Mouse (Mus musculus) brown adipose tissue, adult 24 weeks (tissue): Measurements from ENCODE around the gene Gatad2a. TPM values are rescaled to one million over a fixed set of nuclear protein-coding genes. Genes with fewer than 3 reads are reported as not detected.

Experiments used
- H3K27ac ChIP-seq: fragments of 200-500 bp; replicated peaks from 2 replicates; pipeline ENCODE4 v1.5.1; 2012; ENCODE audit warnings: low read depth, mild to moderate bottlenecking, low read length
- H3K4me1 ChIP-seq: fragments of 200-500 bp; 2 replicates; pipeline ENCODE4 v1.6.1; 2012; ENCODE audit warnings: low read length, mixed read lengths; ENCODE audit not compliant: control insufficient read depth, insufficient read depth, insufficient read length
- H3K4me3 ChIP-seq: fragments of 200-500 bp; 2 replicates; pipeline ENCODE4 v1.5.1; 2012; ENCODE audit warnings: low read depth, mild to moderate bottlenecking, low read length, moderate library complexity; ENCODE audit not compliant: insufficient read depth
- polyA plus RNA-seq: library from polyadenylated mRNA; stranded (reverse); fragments of >200 nt; gene quantifications from 2 replicates; pipeline ENCODE4 v1.2.4, GENCODE M21; 2012; ENCODE audit not compliant: missing spikeins, insufficient read depth, insufficient read length

The Gatad2a gene
- polyA plus RNA-seq, 1 experiment, result 35.6 TPM

DNA sequence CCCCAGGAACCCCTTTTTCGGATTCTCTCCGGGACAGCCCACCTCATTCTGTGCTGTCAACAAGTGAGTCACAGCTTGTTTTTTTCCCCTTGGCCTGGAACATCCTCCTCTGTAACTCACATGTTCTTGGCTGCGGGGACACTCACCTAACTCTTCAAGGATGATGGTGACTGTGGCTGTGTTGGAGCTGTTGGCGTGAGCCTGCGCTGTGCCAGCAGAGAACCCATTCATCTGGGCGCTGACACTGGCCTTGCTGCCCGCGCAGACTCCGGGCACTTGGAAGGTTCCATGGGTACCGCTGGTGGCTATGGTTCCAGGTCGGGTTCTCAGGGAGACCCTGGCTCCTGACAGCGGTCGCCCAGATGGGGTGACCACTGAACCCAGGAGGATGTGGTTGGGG lies 112.0 kb downstream of the Gatad2a start:
- Histone ChIP-seq H3K27ac (no peak overlapping the region), H3K4me1 (peaks cover 6% of the 10 kb centered on the region; the same call in 1 of the 2 replicates), H3K4me3 (no peak overlapping the region)

DNA sequence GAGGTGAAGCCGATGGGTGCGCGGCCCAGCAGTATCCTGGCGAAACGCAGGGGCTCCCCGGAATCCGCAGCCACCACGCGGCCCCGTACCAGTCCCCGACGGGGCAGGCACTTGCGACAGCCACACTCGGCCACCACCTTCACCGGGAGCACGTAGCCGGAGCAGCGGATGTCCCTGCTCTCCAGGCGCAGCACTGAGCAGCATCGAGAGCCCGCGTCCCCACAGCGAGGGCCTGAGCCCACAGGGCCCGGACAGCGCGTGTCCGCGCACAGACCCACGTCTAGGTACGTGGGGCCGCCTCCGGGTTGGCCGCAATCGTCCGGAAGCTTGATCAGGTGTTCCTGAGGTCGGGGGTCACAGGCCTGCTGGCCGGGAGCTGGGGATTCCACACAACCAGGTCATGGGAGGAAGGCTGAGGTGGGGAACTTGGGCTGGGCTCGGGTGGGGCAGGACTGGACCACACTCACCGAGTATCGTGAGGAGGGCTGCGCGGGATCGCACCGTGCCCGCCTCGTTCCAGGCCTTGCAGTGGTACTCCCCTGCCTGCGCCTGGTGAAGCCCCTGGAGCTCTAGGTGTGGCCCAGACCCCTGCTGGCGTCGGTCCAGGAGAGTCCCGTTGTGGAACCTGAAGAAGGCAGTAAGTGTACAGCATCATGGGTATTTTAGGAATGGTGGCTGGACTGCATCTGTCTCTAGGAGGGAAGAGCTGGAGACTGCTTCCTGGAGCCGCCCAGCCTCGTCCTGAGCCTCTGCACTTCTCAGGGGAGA lies 113.2 kb downstream of the Gatad2a start:
- Histone ChIP-seq H3K4me3 (no peak overlapping the region), H3K4me1 (peaks cover 6% of the 10 kb centered on the region; the same call in 1 of the 2 replicates), H3K27ac (no peak overlapping the region)

GRCm38 (mm10) chr8:69882021-69882756 lies 114.0 kb downstream of the Gatad2a start:
- Histone ChIP-seq H3K4me3 (peak overlapping the region; percentile 42), H3K27ac (no peak overlapping the region), H3K4me1 (peaks cover 3% of the 10 kb centered on the region; the same call in 1 of the 2 replicates)

DNA sequence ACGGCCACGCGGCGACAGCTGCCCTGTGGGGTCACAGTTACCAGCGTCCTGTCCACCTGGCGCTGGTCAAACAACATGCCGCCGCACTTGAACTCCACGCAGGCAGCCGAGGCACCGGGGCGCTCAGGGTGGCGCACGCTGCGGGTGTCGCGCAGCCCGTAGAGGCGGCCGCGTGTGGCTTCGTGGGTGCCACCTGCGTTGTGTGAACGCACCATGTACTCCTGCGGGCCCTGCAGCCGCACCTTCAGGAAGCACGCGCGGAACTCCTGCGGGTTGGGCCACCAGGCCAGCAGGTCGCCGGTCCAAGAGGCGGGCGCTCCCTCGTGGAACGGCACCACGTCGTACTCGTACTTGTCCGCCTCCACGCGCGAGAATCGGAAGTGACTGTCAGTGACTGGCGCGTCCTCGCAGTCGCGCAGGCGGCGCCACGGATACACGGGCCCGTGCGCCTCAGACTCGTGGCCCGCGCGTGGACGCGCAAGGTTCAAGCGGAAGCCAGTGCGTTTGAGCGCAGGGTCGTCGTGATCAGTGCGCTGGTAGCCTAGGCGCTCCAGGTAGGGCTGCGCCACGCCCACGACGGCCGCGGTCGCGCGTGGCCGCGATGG lies 114.8 kb downstream of the Gatad2a start:
- Histone ChIP-seq H3K27ac (no peak overlapping the region), H3K4me3 (peak overlapping the region; percentile 42), H3K4me1 (no peaks in the 10 kb centered on the region)

DNA sequence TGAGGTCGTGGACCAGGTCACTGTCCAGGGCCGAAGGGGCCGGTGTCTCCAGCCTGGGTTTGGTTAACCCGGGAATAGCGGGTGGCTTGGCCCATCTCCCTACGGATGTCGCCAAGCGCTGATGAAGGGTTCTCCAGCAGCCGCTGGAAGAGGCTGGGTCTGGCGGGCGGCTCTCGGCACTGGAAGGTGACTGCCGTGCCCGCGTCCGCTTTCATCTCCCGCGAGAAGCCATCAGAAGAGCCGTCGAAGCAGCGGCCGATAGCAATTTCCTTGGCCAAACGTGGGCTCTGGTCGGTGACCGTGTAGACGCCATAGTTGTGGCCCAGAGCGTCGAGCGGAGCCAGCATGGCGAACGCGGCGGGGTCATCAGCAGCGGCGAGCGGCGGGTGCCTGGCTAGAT lies 115.3 kb downstream of the Gatad2a start:
- H3K4me1 ChIP-seq, result no peaks in the 10 kb centered on the region
- no peak overlapping the region for H3K4me3 ChIP-seq
- no peak overlapping the region for H3K27ac ChIP-seq

DNA sequence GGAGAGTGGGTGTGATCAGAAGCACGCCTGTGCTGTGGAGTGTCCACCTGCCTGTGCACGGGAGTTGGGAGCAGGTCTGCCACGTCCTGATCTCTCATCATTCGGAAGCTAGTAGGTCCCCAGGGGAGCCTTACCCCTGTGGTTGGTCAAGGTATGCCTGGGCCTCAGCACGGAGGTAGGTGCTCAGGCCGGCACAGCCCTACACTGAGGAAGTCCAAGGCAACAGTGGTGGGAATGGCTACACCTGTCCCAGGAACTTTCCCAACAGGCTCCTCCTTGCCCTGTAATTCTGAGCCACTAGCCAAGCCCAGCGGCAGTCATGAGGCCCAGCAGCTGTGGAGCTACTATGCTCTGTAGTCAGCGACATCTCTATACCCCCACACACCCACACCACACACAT lies 116.5 kb downstream of the Gatad2a start:
- Histone ChIP-seq H3K4me1 (no peaks in the 10 kb centered on the region), H3K27ac (no peak overlapping the region), H3K4me3 (no peak overlapping the region)

DNA sequence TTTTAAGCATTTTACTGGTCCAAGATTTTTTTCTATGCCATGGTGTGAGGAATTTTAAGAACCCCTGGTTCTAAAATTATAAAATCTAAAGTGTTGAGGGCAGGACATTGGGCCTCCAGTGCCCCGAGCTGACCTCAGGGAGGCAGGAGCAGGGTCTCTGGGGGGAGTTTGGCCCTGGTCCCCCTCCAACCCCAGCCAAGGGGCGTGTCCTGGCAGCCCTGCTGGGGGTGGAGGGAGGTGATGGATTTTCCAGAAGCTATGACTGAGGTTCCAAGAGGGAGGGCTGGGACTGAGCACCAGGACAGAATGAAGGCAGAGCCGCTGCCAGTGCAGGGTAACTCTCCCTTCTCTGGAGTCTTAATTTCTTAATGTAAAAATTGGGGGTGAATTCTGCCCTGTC lies 118.2 kb downstream of the Gatad2a start:
- Histone ChIP-seq H3K27ac (no peak overlapping the region), H3K4me1 (no peaks in the 10 kb centered on the region), H3K4me3 (no peak overlapping the region)

DNA sequence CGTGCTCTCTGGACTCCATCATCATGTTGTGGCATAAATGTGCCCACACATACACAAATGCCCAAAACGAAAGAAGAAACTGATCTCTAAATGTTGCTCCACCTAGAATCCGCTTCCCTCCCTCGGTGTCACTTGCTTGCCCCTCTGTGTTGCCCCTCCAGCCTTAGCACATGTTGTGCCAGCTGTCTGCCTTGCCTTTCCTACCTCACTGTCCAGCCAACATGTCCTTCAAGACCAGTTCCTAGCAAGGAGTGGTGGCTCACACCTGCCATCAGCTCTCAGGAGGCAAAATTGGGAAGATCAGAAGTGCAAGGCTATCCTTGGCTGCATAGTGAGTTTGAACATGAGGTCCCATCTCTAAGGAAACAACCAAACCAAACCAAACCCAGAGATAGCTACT lies 118.8 kb downstream of the Gatad2a start:
- H3K27ac ChIP-seq, result no peak overlapping the region
- H3K4me3 ChIP-seq, result no peak overlapping the region

DNA sequence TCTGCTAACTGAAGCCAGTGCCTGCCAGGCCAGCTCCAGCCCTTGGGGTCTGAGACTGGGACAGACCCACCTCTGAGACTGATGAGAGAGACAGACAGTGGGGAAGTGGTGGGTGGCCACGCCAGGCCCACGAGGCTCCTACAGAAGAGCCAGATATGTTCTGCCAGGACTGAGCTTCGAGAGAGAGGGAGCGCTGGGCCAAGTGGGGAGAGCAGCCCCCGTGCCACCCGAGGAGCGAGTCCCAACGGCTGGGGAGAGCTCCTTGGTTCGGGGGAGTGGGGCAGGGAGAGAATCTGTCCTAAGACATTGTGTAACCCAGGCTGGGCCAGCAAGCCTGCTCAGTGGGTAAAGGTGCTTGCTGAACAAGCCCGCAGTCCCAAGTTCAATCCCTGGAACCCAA lies 119.2 kb downstream of the Gatad2a start:
- H3K4me1 ChIP-seq, result no peaks in the 10 kb centered on the region
- no peak overlapping the region for H3K27ac ChIP-seq
- H3K4me3 ChIP-seq, result no peak overlapping the region

More for the DNA sequence above, 118.8 kb downstream of the Gatad2a start:
- H3K4me1 ChIP-seq, result no peaks in the 10 kb centered on the region

GRCm38 (mm10) chr8:69876097-69876496 lies 120.1 kb downstream of the Gatad2a start:
- no peak overlapping the region for H3K27ac ChIP-seq
- no peaks in the 10 kb centered on the region for H3K4me1 ChIP-seq
- H3K4me3 ChIP-seq, result no peak overlapping the region

- Histone ChIP-seq H3K4me3 (no peak overlapping the region), H3K4me1 (no peaks in the 10 kb centered on the region), H3K27ac (no peak overlapping the region)
These were observed 121.5 kb downstream of the Gatad2a start for GRCm38 (mm10) chr8:69874654-69875053.

DNA sequence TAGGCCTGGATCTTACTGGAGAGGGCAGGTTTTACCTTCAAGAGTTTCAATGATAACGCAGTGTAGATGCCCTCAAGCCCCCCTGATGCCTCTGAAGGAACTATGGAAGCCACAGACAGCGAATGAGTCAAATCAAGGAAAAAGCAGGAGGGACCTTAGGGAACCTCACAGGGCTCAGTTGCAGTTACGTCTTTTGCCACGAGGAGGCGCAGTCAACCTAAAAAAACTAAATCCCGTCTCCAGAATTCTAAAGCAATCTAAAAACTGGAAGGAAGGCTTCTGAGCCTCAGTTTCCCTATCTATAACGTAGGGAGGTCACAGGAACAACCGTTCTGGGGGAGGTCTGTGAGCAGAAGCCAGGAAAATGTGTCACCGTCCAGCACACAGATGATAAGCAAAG lies 122.0 kb downstream of the Gatad2a start:
- no peak overlapping the region for H3K4me3 ChIP-seq
- H3K27ac ChIP-seq, result no peak overlapping the region
- no peaks in the 10 kb centered on the region for H3K4me1 ChIP-seq

- Histone ChIP-seq H3K4me3 (no peak overlapping the region), H3K27ac (no peak overlapping the region), H3K4me1 (peaks cover 5% of the 10 kb centered on the region; the same call in 1 of the 2 replicates)
These were observed 125.3 kb downstream of the Gatad2a start for GRCm38 (mm10) chr8:69870907-69871306.

- no peak overlapping the region for H3K4me3 ChIP-seq
- H3K4me1 ChIP-seq, result peaks cover 5% of the 10 kb centered on the region; the same call in 1 of the 2 replicates
- no peak overlapping the region for H3K27ac ChIP-seq
These were observed 126.0 kb downstream of the Gatad2a start for GRCm38 (mm10) chr8:69870003-69870765.
